Mouse (Mus musculus): Measurements from ENCODE around the gene Cyb5r3. TPM values are rescaled to one million over a fixed set of nuclear protein-coding genes. Genes with fewer than 3 reads are reported as not detected.
A peak's percentile ranks its signal among the peaks of the same experiment; 100 is the strongest.

Cyb5r3 gene
- total and polyA plus RNA-seq, 2 experiments from 2014 or later, result 99.2 to 136 TPM

DNA sequence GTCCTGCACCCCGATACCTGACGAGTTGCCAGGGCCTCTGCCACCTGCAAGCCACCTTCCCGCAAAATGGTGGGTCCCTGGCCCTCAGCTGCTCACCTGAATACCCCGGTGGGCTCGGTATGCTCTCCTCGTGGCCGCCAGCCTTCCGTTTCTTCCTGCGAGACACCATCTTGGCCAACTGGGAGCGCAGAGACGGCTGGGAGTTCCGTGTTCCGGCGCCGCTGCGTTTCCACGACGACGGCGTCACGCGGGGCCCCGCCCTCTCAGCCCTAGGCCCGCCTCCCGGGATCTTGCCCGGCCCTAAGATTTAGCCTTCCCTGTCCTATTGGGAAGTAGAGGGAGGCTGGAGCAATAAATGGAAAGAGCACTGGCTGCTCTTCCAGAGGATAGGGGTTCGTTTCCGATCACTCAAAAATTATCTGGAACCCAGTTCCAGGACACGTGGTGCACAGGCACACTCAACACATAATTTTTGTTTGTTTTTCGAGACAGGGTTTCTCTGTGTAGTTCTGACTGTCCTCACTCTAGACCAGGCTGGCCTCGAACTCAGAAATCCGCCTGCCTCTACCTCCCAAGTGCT lies 49.7 kb downstream of the Cyb5r3 start, which contains the start of gene Rrp7a:
Gene Rrp7a, minus strand, starts transcription at position 236 of the 580 bp plus-strand sequence.
- Histone ChIP-seq H3K27me3 (ENCODE audit: insufficient read depth, low read length) (no peaks in the 10 kb centered on the region), H3K4me3 (ENCODE audit: low read length) (peak within 1 kb of the TSS; percentile 87), H3K4me1 (ENCODE audit: insufficient read depth, low read length) (no peaks in the 10 kb centered on the region), H3K9ac (replicated peaks; ENCODE audit: low read length) (peak within 1 kb of the TSS; percentile 69), H3K27ac (peak within 1 kb of the TSS; percentile 86), H3K9me3 (ENCODE audit: low read length) (no peaks in the 10 kb centered on the region), H3K36me3 (ENCODE audit: insufficient read depth, low read length) (peaks cover 44% of the 10 kb centered on the region), H3K4me2 (ENCODE audit: low read depth, low read length) (peak within 1 kb of the TSS; percentile 70)
- WGBS, result 9% methylated on average over 32 of the region's 32 CpGs
- DNase-seq (ENCODE audit: low spot score), result peak; percentile 94
- peak; percentile 91 for ATAC-seq
- no peak for TF ChIP-seq CTCF (IDR thresholded peaks at IDR 0.05; ENCODE audit: low read depth)

DNA sequence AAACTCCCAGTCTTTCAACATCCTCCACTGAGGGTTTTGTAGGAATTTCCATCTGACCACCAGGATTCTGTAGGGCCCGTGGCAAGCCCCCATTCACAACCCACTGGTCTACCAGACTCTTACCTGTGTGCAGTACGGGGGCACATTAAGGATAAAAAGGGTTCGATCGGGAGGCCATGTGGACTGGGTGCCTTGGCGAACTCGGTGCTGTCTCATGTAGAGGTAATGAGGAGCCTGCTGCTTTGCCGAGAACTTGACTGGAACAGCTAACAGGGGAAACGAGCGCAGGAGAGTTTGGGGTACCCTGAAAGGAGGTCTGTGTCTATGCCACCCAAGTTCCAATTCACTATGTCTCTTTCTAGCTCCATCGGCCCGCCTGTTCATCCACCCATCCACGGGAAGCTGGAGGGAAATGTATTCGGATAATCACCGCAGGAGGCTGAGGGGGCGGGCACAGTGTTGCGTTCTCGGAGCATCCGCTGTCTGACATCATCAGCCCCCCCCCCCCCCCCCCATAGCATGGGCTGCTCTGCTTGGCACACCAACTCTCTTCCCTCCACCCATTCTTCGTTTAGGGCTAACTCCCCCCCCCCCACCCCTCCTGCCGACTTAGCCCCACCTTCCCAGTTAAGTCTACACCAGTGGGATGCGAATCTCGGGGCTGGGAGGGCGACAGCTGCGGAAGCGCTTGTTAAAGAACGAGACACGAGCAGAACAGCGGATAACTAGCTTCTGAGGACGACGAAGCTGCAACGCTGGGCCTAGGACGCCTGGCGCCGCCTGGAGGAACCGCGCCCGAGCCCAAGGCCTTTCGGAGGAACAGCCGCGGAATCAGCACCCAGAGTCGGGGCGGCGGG lies 50.5 kb downstream of the Cyb5r3 start:
- Histone ChIP-seq H3K4me1 (ENCODE audit: insufficient read depth, low read length) (no peaks in the 10 kb centered on the region), H3K27me3 (ENCODE audit: insufficient read depth, low read length) (no peaks in the 10 kb centered on the region), H3K27ac (peak overlapping the region; percentile 86), H3K4me3 (ENCODE audit: low read length) (peak overlapping the region; percentile 87), H3K9me3 (ENCODE audit: low read length) (no peaks in the 10 kb centered on the region), H3K4me2 (ENCODE audit: low read depth, low read length) (peak overlapping the region; percentile 70), H3K36me3 (ENCODE audit: insufficient read depth, low read length) (peaks cover 41% of the 10 kb centered on the region), H3K9ac (replicated peaks; ENCODE audit: low read length) (peak overlapping the region; percentile 69)
- peak; percentile 45 for TF ChIP-seq CTCF (IDR thresholded peaks at IDR 0.05; ENCODE audit: low read depth)
- ATAC-seq (peak; percentile 67), DNase-seq (ENCODE audit: low spot score) (peak; percentile 72)
- WGBS, result 3% methylated on average over 38 of the region's 43 CpGs

DNA sequence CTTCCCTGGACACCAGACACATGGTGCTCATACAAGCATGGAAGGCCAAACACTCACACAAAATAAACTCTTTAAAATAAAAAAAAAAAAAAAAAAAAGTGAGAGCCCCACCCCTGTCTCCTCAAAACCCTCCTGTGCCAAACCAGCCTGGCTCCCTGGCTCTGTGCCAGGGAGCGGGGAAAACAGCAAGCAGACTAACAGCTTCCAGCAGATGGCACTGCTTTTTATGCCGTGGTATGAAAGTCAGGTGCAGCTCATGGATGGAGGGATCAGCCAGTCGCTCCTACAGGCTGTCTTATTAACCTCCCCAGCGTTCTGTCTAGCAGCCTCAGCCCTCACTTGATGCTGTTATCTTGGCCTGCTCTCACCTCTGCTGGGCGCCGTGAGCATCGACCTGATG lies 54.0 kb downstream of the Cyb5r3 start:
- WGBS, result 53% methylated on average over 7 of the region's 7 CpGs
- no peak; the same call in 1 of the 2 replicates for ATAC-seq
- H3K36me3 ChIP-seq (ENCODE audit: insufficient read depth, low read length), result peaks cover 30% of the 10 kb centered on the region
- H3K4me1 ChIP-seq (ENCODE audit: insufficient read depth, low read length), result no peaks in the 10 kb centered on the region
- no peak overlapping the region for H3K27ac ChIP-seq
- peak; percentile 92 for DNase-seq (ENCODE audit: low spot score)
- peak; percentile 77 for TF ChIP-seq CTCF (IDR thresholded peaks at IDR 0.05; ENCODE audit: low read depth)
- H3K9ac ChIP-seq (replicated peaks; ENCODE audit: low read length), result no peak overlapping the region
- H3K4me3 ChIP-seq (ENCODE audit: low read length), result no peak overlapping the region
- no peak overlapping the region for H3K4me2 ChIP-seq (ENCODE audit: low read depth, low read length)
- H3K9me3 ChIP-seq (ENCODE audit: low read length), result no peaks in the 10 kb centered on the region
- no peaks in the 10 kb centered on the region for H3K27me3 ChIP-seq (ENCODE audit: insufficient read depth, low read length)

DNA sequence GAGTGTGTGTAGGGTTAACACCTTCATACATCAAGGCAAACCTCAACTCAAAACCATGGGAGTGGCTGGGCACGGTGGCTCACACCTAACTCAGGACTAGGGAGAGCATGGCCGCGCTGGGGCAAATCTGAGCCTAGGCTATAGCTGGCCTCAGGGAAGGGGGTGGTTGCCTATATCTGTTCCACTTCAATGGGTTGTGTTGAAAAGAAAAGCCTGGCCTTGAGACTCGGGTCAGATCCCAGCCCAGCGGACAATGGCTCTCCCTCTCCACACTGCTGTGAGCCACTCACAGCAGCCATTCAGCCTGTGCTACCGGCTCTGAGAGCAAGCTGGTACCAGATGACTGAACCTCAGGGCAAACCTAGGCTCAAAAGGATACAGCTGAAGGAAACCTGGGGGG lies 57.3 kb downstream of the Cyb5r3 start:
- WGBS, result 37% methylated on average over 6 of the region's 6 CpGs
- Histone ChIP-seq H3K4me3 (ENCODE audit: low read length) (no peak overlapping the region), H3K4me2 (ENCODE audit: low read depth, low read length) (no peak overlapping the region), H3K4me1 (ENCODE audit: insufficient read depth, low read length) (0 out of 2 replicates have a peak, but pooled peaks cover 5% of the 10 kb centered on the region), H3K36me3 (ENCODE audit: insufficient read depth, low read length) (peaks cover 26% of the 10 kb centered on the region), H3K27ac (no peak overlapping the region), H3K9me3 (ENCODE audit: low read length) (no peaks in the 10 kb centered on the region), H3K9ac (replicated peaks; ENCODE audit: low read length) (no peak overlapping the region), H3K27me3 (ENCODE audit: insufficient read depth, low read length) (no peaks in the 10 kb centered on the region)
- ATAC-seq (no peak), DNase-seq (ENCODE audit: low spot score) (no peak)
- no peak for TF ChIP-seq CTCF (IDR thresholded peaks at IDR 0.05; ENCODE audit: low read depth)

DNA sequence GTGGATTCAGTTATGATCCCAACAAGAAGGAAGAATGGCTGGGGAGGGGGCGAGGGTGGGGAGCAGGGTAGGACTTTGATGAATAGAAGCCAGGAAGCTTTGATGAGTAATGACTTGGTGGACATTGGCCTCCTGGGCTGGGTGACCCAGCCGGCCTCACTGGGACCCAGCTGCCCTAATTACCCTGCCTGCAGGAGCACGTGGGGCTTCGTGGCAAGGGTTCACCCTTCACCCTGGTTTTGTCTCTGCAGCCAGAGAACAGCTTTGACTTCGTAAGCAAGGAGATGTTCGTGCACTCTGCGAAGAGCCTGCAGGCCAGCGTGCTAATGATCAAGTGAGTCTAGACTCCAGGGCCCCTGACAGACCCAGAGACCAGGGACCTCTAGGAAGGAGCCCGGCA lies 58.3 kb downstream of the Cyb5r3 start:
- Histone ChIP-seq H3K27me3 (ENCODE audit: insufficient read depth, low read length) (no peaks in the 10 kb centered on the region), H3K4me2 (ENCODE audit: low read depth, low read length) (no peak overlapping the region), H3K4me3 (ENCODE audit: low read length) (no peak overlapping the region), H3K27ac (no peak overlapping the region), H3K4me1 (ENCODE audit: insufficient read depth, low read length) (0 out of 2 replicates have a peak, but pooled peaks cover 5% of the 10 kb centered on the region), H3K36me3 (ENCODE audit: insufficient read depth, low read length) (peaks cover 16% of the 10 kb centered on the region), H3K9me3 (ENCODE audit: low read length) (no peaks in the 10 kb centered on the region), H3K9ac (replicated peaks; ENCODE audit: low read length) (no peak overlapping the region)
- WGBS, result 66% methylated on average over 9 of the region's 9 CpGs
- no peak for TF ChIP-seq CTCF (IDR thresholded peaks at IDR 0.05; ENCODE audit: low read depth)
- ATAC-seq (no peak), DNase-seq (ENCODE audit: low spot score) (no peak)

DNA sequence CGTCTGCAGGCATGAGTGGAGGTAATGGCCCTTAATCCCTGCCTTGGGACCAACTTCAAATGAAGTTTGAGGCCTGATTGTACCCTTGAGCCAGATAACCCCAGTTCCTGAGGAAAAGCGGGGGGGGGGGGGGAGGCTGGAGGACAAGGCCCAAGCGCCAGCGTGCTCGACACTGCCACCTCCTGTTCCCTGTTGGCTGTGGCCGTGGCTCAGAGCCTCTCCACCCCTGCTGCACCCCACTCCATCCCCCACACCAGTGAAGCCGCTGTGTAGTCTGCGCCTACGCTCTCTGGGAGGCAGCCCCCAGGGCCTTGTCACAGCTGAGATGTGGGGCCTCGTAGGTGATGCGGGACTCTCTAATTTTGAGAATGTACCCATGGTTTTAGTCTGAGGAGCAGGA lies 59.5 kb downstream of the Cyb5r3 start:
- Histone ChIP-seq H3K36me3 (ENCODE audit: insufficient read depth, low read length) (peaks cover 9% of the 10 kb centered on the region), H3K27ac (no peak overlapping the region), H3K9me3 (ENCODE audit: low read length) (no peaks in the 10 kb centered on the region), H3K4me1 (ENCODE audit: insufficient read depth, low read length) (0 out of 2 replicates have a peak, but pooled peaks cover 5% of the 10 kb centered on the region), H3K9ac (replicated peaks; ENCODE audit: low read length) (no peak overlapping the region), H3K4me2 (ENCODE audit: low read depth, low read length) (no peak overlapping the region), H3K27me3 (ENCODE audit: insufficient read depth, low read length) (no peaks in the 10 kb centered on the region), H3K4me3 (ENCODE audit: low read length) (no peak overlapping the region)
- ATAC-seq (peak; percentile 67), DNase-seq (ENCODE audit: low spot score) (peak; percentile 79)
- WGBS, result 7% methylated on average over 10 of the region's 11 CpGs
- TF ChIP-seq CTCF (IDR thresholded peaks at IDR 0.05; ENCODE audit: low read depth), result peak; percentile 84

Data from hindbrain, postnatal 0 days (tissue).